Mouse (Mus musculus) spleen, adult 2 months (tissue): ENCODE data around the gene Primpol. TPM values are rescaled to one million over a fixed set of nuclear protein-coding genes. Genes with fewer than 3 reads are reported as not detected.

Experiments
- DNase-seq, 2 experiments: peaks; one replicate each; pipeline versions ENCODE4 v3.0.0 to v3.0.0-alpha.2; 2012 to 2021; ENCODE audit warnings: low spot score in 2 of 2, low read depth in 1 of 2
- H3K27ac ChIP-seq: fragments of 200-500 bp; 2 replicates; pipeline ENCODE4 v1.5.1; 2012; ENCODE audit warnings: low read length, inconsistent platforms; ENCODE audit not compliant: insufficient read depth
- H3K27me3 ChIP-seq: fragments of 200-500 bp; 2 replicates; pipeline ENCODE4 v1.6.1; 2012; ENCODE audit warnings: mild to moderate bottlenecking, moderate library complexity, low read length, inconsistent platforms; ENCODE audit not compliant: control insufficient read depth, insufficient read depth
- H3K36me3 ChIP-seq: fragments of 200-500 bp; 2 replicates; pipeline ENCODE4 v1.6.1; 2012; ENCODE audit warnings: mild to moderate bottlenecking, low read length, inconsistent platforms; ENCODE audit not compliant: control insufficient read depth, insufficient read depth
- H3K4me1 ChIP-seq: fragments of 200-500 bp; 2 replicates; pipeline ENCODE4 v1.6.1; 2011; ENCODE audit warnings: inconsistent platforms; ENCODE audit not compliant: control insufficient read depth, insufficient read depth, insufficient read length
- H3K4me3 ChIP-seq: fragments of 200-500 bp; 2 replicates; pipeline ENCODE4 v1.5.1; 2011; ENCODE audit warnings: mild to moderate bottlenecking, inconsistent platforms; ENCODE audit not compliant: insufficient read depth, insufficient read length; ENCODE audit errors: extremely low read depth
- CTCF ChIP-seq: fragments of 200-500 bp; IDR thresholded peaks from 2 replicates; pipeline ENCODE4 v1.5.1; 2011; ENCODE audit warnings: mild to moderate bottlenecking, inconsistent platforms; ENCODE audit not compliant: insufficient read depth, insufficient read length, insufficient replicate concordance; ENCODE audit errors: extremely low read depth
- POLR2A ChIP-seq: fragments of 200-500 bp; IDR thresholded peaks from 2 replicates; pipeline ENCODE4 v1.6.1; 2011; ENCODE audit warnings: low read depth, low read length, inconsistent platforms
- WGBS: fragments of 180-500 bp; shearing (Covaris S2); methylation state at CpG from one replicate; pipeline ENCODE4 v1.1.7; 2018; 5-methylcytosine and 5-hydroxymethylcytosine counted together
- polyA plus RNA-seq: library from polyadenylated mRNA; depleted of rRNA; stranded (reverse); fragments of >200 nt; gene quantifications from 2 replicates; pipeline ENCODE4 v1.2.3, GENCODE M21; 2012

Primpol gene
- polyA plus RNA-seq, 1 experiment: 2.5 TPM

DNA sequence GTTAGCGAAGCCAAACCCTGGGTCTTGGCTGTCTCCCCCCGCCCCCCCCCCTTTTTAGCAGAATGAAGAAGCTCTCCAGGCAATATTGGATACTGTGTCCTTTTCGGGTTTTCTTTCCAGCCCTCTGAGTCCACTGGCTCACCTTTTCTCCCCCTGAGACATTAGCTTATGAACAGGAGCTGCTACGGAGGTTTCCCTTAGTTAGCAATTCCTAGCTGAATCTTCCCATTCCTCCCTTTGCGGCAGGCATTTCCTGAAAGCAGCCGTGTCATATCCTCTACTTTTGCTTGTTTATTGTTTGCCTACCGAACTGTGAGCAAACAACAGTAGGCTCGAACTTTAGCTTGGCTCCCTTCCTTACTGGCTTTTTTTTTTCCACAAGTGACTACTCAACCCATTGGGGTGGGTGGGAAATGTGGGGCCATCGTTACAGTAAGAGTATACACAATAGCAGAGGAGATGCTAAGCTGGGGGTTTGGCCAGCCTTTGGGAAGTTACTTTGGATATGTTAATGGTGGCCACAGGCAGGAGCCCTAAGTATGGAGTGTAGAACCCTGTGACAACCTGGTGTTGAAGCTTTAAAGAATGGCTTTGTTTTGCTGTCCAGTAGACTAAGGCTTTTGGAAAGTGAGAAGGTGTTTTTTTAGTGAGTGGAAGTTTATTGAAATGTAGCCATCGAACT is 1.8 kb upstream of the Primpol start:
- peak overlapping the region; percentile 93; the same call in 1 of the 2 replicates for H3K4me3 ChIP-seq
- no peak for DNase-seq
- H3K27me3 ChIP-seq: no peaks in the 10 kb centered on the region
- TF ChIP-seq POLR2A: no peak
- TF ChIP-seq CTCF: no peak
- peaks cover 3% of the 10 kb centered on the region; the same call in 1 of the 2 replicates for H3K4me1 ChIP-seq
- 20% methylated on average over 10 of the region's 10 CpGs for WGBS
- no peak overlapping the region for H3K27ac ChIP-seq
- no peaks in the 10 kb centered on the region for H3K36me3 ChIP-seq

DNA sequence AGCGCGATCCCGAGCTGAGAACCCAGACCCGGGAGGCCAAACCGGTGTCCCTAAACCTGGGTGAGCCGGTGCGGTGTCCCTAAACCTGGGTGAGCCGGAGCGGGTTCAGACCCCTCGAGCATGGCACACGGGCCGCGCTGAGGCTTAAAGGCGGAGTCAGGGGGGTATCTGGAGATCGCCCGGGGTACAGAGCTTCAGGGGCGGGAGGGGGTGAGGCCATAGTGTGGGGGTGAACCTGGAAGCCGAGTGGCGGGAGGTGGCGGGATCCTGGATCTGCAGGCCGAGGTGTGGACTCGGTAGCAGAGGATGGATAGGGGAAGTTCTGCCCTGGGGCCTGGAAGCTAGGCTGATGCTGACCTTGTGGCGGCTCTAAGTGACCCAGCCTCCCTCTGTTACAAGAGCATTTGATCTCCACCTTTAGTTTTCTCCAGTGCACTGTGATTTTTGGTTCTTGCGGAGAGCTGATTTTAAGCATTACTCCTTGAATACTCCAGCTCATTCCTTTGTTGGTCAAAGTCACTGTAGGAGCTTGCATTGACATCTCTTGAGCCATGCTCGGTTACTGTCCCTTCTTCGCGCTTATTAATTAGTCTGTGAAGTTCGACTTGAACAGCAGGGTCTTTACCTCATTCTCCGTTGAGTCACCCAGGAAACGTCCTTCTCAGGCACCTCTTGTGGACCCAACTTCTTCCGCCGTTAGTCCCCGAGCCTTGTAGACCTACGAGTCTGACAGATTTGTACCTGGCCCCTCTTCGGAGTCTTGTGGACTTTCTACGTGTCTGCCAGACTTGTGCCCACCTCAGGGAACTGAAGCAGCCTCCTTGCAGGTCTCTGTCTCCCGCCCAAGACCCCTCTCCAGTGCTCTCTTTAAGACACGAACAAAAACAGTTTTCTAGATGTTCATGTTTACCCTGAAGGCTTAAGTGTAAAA is 943 bp upstream of the Primpol start:
- peak overlapping the region; percentile 93 for H3K4me3 ChIP-seq
- H3K27me3 ChIP-seq: no peaks in the 10 kb centered on the region
- WGBS: under 1% methylated on average over 38 of the region's 38 CpGs
- DNase-seq: peak in 1 of 2 experiments; percentile 10
- TF ChIP-seq POLR2A (no peak), CTCF (no peak)
- H3K36me3 ChIP-seq: no peaks in the 10 kb centered on the region
- peak overlapping the region; percentile 76 for H3K27ac ChIP-seq
- peaks cover 3% of the 10 kb centered on the region; the same call in 1 of the 2 replicates for H3K4me1 ChIP-seq

DNA sequence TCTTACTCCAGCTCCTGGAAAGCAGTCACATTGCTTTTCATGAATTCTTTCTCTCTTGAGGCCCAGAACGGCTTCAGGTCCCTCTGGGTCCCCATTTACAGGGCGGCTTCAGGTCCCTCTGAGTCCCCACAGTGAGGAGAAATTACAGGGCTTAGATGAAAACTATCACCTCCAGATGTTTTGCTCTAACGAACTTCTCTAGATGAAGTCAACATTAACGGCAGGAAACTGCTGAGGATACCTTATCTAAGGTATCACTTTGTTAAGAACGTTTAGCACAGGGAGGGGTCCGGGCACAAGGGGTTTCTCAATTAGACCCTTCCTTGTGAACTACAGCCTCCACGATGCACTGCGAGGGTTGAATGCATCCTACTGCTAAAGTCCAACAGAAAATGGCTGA is 1.1 kb downstream of the Primpol start:
- no peak overlapping the region for H3K27ac ChIP-seq
- no peak overlapping the region for H3K4me3 ChIP-seq
- H3K27me3 ChIP-seq: no peaks in the 10 kb centered on the region
- TF ChIP-seq CTCF (no peak), POLR2A (no peak)
- DNase-seq: no peak
- WGBS: 62% methylated on average over 8 of the region's 8 CpGs
- no peaks in the 10 kb centered on the region; the same call in 1 of the 2 replicates for H3K36me3 ChIP-seq
- peaks cover 3% of the 10 kb centered on the region; the same call in 1 of the 2 replicates for H3K4me1 ChIP-seq

DNA sequence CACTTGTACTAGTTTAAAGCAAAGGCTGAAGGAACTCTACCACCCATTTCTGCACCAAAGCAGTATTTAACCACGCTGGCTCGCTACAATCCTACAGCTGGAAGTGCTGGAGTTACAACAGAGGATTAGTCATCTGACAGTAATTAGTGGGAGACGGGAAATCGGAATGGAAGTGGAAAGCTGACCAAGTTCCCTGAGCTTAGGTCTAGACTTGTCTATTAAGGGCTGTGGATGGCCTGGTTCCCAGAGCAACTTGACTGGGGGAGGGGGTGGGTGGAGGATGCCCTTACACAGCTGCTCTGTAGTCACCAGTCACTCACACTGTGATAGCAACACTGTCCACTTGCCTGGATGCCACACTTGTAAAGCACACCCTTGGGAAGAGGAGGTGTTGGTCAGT is 3.6 kb downstream of the Primpol start:
- no peak overlapping the region for H3K27ac ChIP-seq
- peaks cover 3% of the 10 kb centered on the region; the same call in 1 of the 2 replicates for H3K4me1 ChIP-seq
- H3K36me3 ChIP-seq: peaks cover 7% of the 10 kb centered on the region; the same call in 1 of the 2 replicates
- H3K4me3 ChIP-seq: no peak overlapping the region
- H3K27me3 ChIP-seq: no peaks in the 10 kb centered on the region
- TF ChIP-seq CTCF: no peak
- DNase-seq: no peak
- 93% methylated on average over 4 of the region's 4 CpGs for WGBS

DNA sequence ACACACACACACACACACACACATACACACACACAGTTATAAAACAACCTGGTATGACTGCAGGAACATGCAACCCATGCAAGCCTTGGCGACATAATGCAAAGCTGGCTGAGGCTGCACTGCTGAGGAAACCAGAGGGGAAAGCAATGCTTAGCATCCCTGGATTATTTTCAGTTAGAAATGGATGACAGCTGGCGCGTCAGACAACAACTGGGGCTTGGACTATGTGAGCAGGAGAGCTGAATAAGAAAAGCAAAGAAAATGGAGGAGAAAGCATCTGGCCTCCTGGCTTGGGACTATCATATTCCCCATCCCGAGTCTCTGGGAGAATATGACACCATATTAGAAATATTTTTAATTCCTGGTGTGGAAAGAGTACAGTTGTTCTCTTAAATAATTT is 4.1 kb downstream of the Primpol start:
- WGBS: 91% methylated on average over 4 of the region's 4 CpGs
- no peak for TF ChIP-seq POLR2A
- TF ChIP-seq CTCF: no peak
- Histone ChIP-seq H3K27ac (no peak overlapping the region), H3K4me1 (no peaks in the 10 kb centered on the region), H3K4me3 (no peak overlapping the region), H3K27me3 (no peaks in the 10 kb centered on the region), H3K36me3 (peaks cover 9% of the 10 kb centered on the region; the same call in 1 of the 2 replicates)
- DNase-seq: no peak

DNA sequence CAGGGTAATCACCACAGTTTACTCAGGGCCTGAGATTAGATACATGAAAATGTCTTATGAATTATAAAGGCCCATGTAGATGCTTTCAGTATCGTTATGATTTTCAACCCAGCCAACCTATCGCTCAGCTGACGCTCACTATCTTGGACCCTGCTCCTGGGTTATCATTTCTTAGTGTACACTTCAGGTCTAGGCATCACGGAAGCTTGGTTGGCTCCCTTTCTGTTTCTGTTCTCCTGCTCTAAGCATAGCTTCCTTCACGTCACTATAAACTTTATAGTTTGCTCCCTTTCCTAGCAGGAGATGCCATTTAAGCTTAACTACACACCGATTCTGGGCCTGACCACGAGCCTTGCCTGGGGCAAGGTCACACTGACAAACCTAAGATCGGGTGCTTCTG is 5.5 kb downstream of the Primpol start:
- peaks cover 12% of the 10 kb centered on the region; the same call in 1 of the 2 replicates for H3K36me3 ChIP-seq
- no peaks in the 10 kb centered on the region for H3K4me1 ChIP-seq
- no peaks in the 10 kb centered on the region for H3K27me3 ChIP-seq
- no peak overlapping the region for H3K27ac ChIP-seq
- 91% methylated on average over 8 of the region's 8 CpGs for WGBS
- H3K4me3 ChIP-seq: no peak overlapping the region
- TF ChIP-seq CTCF: no peak
- TF ChIP-seq POLR2A: no peak
- DNase-seq: no peak
